Mouse (Mus musculus) liver, postnatal 0 days (tissue): Measurements from ENCODE around the gene Rps15.

ENCODE experiments used
- CTCF ChIP-seq: sonication (generic); IDR thresholded peaks from 2 replicates; pipeline ENCODE4 v1.5.1; 2016; ENCODE audit warnings: antibody characterized with exemption, low read depth
- EP300 ChIP-seq: IDR thresholded peaks from 2 replicates; pipeline ENCODE4 v1.6.1; 2016; ENCODE audit warnings: antibody characterized with exemption, low read depth, mild to moderate bottlenecking

DNA sequence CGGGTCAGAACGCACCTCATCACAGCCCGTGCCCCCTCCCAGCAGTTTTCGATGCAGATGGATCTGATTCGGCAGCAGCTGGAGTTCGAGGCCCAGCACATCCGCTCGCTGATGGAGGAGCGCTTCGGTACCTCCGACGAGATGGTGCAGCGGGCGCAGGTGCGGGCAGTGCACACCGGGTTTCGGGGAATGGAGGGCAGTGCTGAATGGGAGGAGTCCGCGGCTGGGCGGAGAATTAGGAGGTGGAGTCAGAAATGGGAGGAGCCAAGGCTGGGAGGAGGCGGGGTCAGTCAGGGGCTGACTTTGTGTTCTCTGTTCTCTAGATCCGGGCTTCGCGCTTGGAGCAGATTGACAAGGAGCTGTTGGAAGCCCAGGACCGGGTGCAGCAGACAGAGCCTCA lies 12.6 kb downstream of the Rps15 start:
- TF ChIP-seq CTCF (no peak), EP300 (no peak)
